Mouse (Mus musculus) forebrain, embryonic 13.5 days (tissue): Measurements from ENCODE around the gene Lcn4. TPM values are rescaled to one million over a fixed set of nuclear protein-coding genes. Genes with fewer than 3 reads are reported as not detected.
A peak's percentile ranks its signal among the peaks of the same experiment; 100 is the strongest.
"Not testable (repeated sequence)": the region's sequence is repeated elsewhere in the genome, so short reads cannot be mapped to it uniquely, and the experiment has no call there.

ENCODE experiments used
- ATAC-seq: fragments of 200-750 bp; cut with Nextera tagmentation; 2 replicates; pipeline ENCODE4 v1.8.0; 2017
- H3K27ac ChIP-seq: fragments of 300-500 bp; sonication (generic); 2 replicates; pipeline ENCODE4 v1.5.1; 2015; ENCODE audit warnings: inconsistent platforms, mild to moderate bottlenecking, moderate library complexity
- H3K27me3 ChIP-seq: fragments of 300-500 bp; sonication (generic); 2 replicates; pipeline ENCODE4 v1.6.1; 2015; ENCODE audit warnings: mild to moderate bottlenecking, inconsistent platforms
- H3K36me3 ChIP-seq: fragments of 300-500 bp; sonication (generic); 2 replicates; pipeline ENCODE4 v1.6.1; 2015; ENCODE audit warnings: mild to moderate bottlenecking, inconsistent platforms; ENCODE audit not compliant: poor library complexity, severe bottlenecking
- H3K4me1 ChIP-seq: fragments of 300-500 bp; sonication (generic); 2 replicates; pipeline ENCODE4 v1.6.1; 2015; ENCODE audit warnings: inconsistent platforms
- H3K4me2 ChIP-seq: fragments of 300-500 bp; sonication (generic); 2 replicates; pipeline ENCODE4 v1.6.1; 2015; ENCODE audit warnings: inconsistent platforms, mild to moderate bottlenecking, moderate library complexity
- H3K4me3 ChIP-seq: fragments of 300-500 bp; sonication (generic); 2 replicates; pipeline ENCODE4 v1.5.1; 2015; ENCODE audit warnings: mild to moderate bottlenecking, inconsistent platforms
- H3K9ac ChIP-seq: fragments of 300-500 bp; sonication (generic); 2 replicates; pipeline ENCODE4 v1.6.1; 2015; ENCODE audit warnings: mild to moderate bottlenecking, inconsistent platforms
- H3K9me3 ChIP-seq: fragments of 300-500 bp; sonication (generic); replicated peaks from 2 replicates; pipeline ENCODE4 v1.6.1; 2016; ENCODE audit warnings: inconsistent platforms
- WGBS: fragments of 180-500 bp; shearing (Covaris S2); methylation state at CpG from one replicate; pipeline ENCODE4 v1.1.7; 2015; 5-methylcytosine and 5-hydroxymethylcytosine counted together
- polyA plus RNA-seq: library from polyadenylated mRNA; unstranded; fragments of >200 nt; fragmentation: Nextera tagmentation; extraction: Ambion mirVana; gene quantifications from 2 replicates; pipeline ENCODE4 v1.2.1, GENCODE M21; 2015

The Lcn4 gene
- not detected in 2 replicates for polyA plus RNA-seq

- Histone ChIP-seq H3K9me3 (no peaks in the 10 kb centered on the region), H3K4me3 (no peak within 1 kb of the TSS), H3K36me3 (no peaks in the 10 kb centered on the region), H3K27ac (no peak within 1 kb of the TSS), H3K27me3 (no peaks in the 10 kb centered on the region), H3K4me2 (no peak within 1 kb of the TSS), H3K4me1 (no peaks in the 10 kb centered on the region), H3K9ac (no peak within 1 kb of the TSS)
- WGBS = 95% methylated on average over 3 of the region's 3 CpGs
- no peak for ATAC-seq
Observed at GRCm38 (mm10) chr2:26671182-26671581, at the start of gene Lcn4. Gene Lcn4 (minus strand): TSS chr2:26671282.

- Histone ChIP-seq H3K27me3 (no peaks in the 10 kb centered on the region), H3K36me3 (no peaks in the 10 kb centered on the region), H3K4me2 (no peak overlapping the region), H3K27ac (no peak overlapping the region), H3K9ac (no peak overlapping the region), H3K4me1 (no peaks in the 10 kb centered on the region), H3K9me3 (no peaks in the 10 kb centered on the region), H3K4me3 (no peak overlapping the region)
- WGBS = 94% methylated on average over 1 of the region's 1 CpGs
- no peak for ATAC-seq
Observed at GRCm38 (mm10) chr2:26686171-26686675, 15.1 kb upstream of the Lcn4 start.

GRCm38 (mm10) chr2:26668746-26669145 is 2.3 kb downstream of the Lcn4 start:
- Histone ChIP-seq H3K4me2 (no peak overlapping the region), H3K27ac (no peak overlapping the region), H3K4me1 (no peaks in the 10 kb centered on the region), H3K4me3 (no peak overlapping the region), H3K9me3 (no peaks in the 10 kb centered on the region), H3K36me3 (no peaks in the 10 kb centered on the region), H3K9ac (no peak overlapping the region), H3K27me3 (no peaks in the 10 kb centered on the region)
- ATAC-seq = no peak

GRCm38 (mm10) chr2:26663551-26663950 is 7.5 kb downstream of the Lcn4 start:
- not testable (repeated sequence) for ATAC-seq, H3K36me3 ChIP-seq, H3K9ac ChIP-seq, H3K9me3 ChIP-seq, H3K4me2 ChIP-seq, H3K27me3 ChIP-seq, H3K27ac ChIP-seq, H3K4me1 ChIP-seq, H3K4me3 ChIP-seq
- 78% methylated on average over 1 of the region's 1 CpGs for WGBS

- H3K9me3 ChIP-seq = no peaks in the 10 kb centered on the region
- H3K27me3 ChIP-seq = 0 out of 2 replicates have a peak, but pooled peaks cover 6% of the 10 kb centered on the region
- no peak overlapping the region for H3K4me2 ChIP-seq
- H3K9ac ChIP-seq = no peak overlapping the region
- ATAC-seq = no peak
- H3K27ac ChIP-seq = no peak overlapping the region
- no peaks in the 10 kb centered on the region for H3K4me1 ChIP-seq
- no peaks in the 10 kb centered on the region for H3K36me3 ChIP-seq
- no peak overlapping the region for H3K4me3 ChIP-seq
- WGBS = 84% methylated on average over 10 of the region's 10 CpGs
Observed at GRCm38 (mm10) chr2:26663112-26663511, 8.0 kb downstream of the Lcn4 start.

- no peak overlapping the region for H3K4me3 ChIP-seq
- H3K9ac ChIP-seq = no peak overlapping the region
- no peak overlapping the region for H3K27ac ChIP-seq
- no peaks in the 10 kb centered on the region for H3K36me3 ChIP-seq
- WGBS = 84% methylated on average over 13 of the region's 13 CpGs
- no peaks in the 10 kb centered on the region for H3K4me1 ChIP-seq
- H3K4me2 ChIP-seq = no peak overlapping the region
- 0 out of 2 replicates have a peak, but pooled peaks cover 6% of the 10 kb centered on the region for H3K27me3 ChIP-seq
- ATAC-seq = no peak
- no peaks in the 10 kb centered on the region for H3K9me3 ChIP-seq
Observed at GRCm38 (mm10) chr2:26662509-26662882, 8.6 kb downstream of the Lcn4 start.

- Histone ChIP-seq H3K9me3 (no peaks in the 10 kb centered on the region), H3K4me3 (peak overlapping the region; percentile 28), H3K27me3 (0 out of 2 replicates have a peak, but pooled peaks cover 6% of the 10 kb centered on the region), H3K36me3 (no peaks in the 10 kb centered on the region), H3K4me1 (no peaks in the 10 kb centered on the region), H3K4me2 (peak overlapping the region; percentile 60), H3K27ac (no peak overlapping the region), H3K9ac (no peak overlapping the region)
- WGBS = 48% methylated on average over 29 of the region's 29 CpGs
- ATAC-seq = no peak
Observed at GRCm38 (mm10) chr2:26661768-26662508, 9.1 kb downstream of the Lcn4 start.

- Histone ChIP-seq H3K4me3 (peak overlapping the region; percentile 28), H3K9me3 (no peaks in the 10 kb centered on the region), H3K27me3 (0 out of 2 replicates have a peak, but pooled peaks cover 6% of the 10 kb centered on the region), H3K4me1 (no peaks in the 10 kb centered on the region), H3K9ac (peak overlapping the region; percentile 30; the same call in 1 of the 2 replicates), H3K27ac (no peak overlapping the region), H3K36me3 (no peaks in the 10 kb centered on the region), H3K4me2 (peak overlapping the region; percentile 60)
- peak; percentile 58 for ATAC-seq
- under 1% methylated on average over 13 of the region's 20 CpGs for WGBS
Observed at GRCm38 (mm10) chr2:26661143-26661752, 9.8 kb downstream of the Lcn4 start.

- H3K27me3 ChIP-seq = 0 out of 2 replicates have a peak, but pooled peaks cover 6% of the 10 kb centered on the region
- H3K4me2 ChIP-seq = no peak overlapping the region
- no peaks in the 10 kb centered on the region for H3K9me3 ChIP-seq
- no peak overlapping the region for H3K9ac ChIP-seq
- WGBS = 86% methylated on average over 2 of the region's 2 CpGs
- ATAC-seq = no peak
- H3K4me3 ChIP-seq = no peak overlapping the region
- H3K36me3 ChIP-seq = no peaks in the 10 kb centered on the region
- H3K27ac ChIP-seq = no peak overlapping the region
- H3K4me1 ChIP-seq = no peaks in the 10 kb centered on the region
Observed at GRCm38 (mm10) chr2:26657426-26657825, 13.7 kb downstream of the Lcn4 start.

- no peak for ATAC-seq
- Histone ChIP-seq H3K9ac (no peak overlapping the region), H3K9me3 (no peaks in the 10 kb centered on the region), H3K27me3 (no peaks in the 10 kb centered on the region), H3K4me1 (no peaks in the 10 kb centered on the region), H3K36me3 (no peaks in the 10 kb centered on the region), H3K4me3 (no peak overlapping the region), H3K27ac (no peak overlapping the region), H3K4me2 (no peak overlapping the region)
- WGBS = 60% methylated on average over 1 of the region's 1 CpGs
Observed at GRCm38 (mm10) chr2:26654687-26655086, 16.4 kb downstream of the Lcn4 start.

GRCm38 (mm10) chr2:26646643-26647293 is 24.3 kb downstream of the Lcn4 start:
- ATAC-seq = peak; percentile 97
- H3K4me2 ChIP-seq = no peak overlapping the region
- no peaks in the 10 kb centered on the region for H3K4me1 ChIP-seq
- WGBS = 27% methylated on average over 3 of the region's 3 CpGs
- H3K9ac ChIP-seq = no peak overlapping the region
- no peaks in the 10 kb centered on the region for H3K36me3 ChIP-seq
- H3K27ac ChIP-seq = no peak overlapping the region
- no peaks in the 10 kb centered on the region for H3K27me3 ChIP-seq
- H3K9me3 ChIP-seq = no peaks in the 10 kb centered on the region
- no peak overlapping the region for H3K4me3 ChIP-seq

GRCm38 (mm10) chr2:26643942-26644341 is 27.1 kb downstream of the Lcn4 start:
- WGBS = 67% methylated on average over 2 of the region's 2 CpGs

More at GRCm38 (mm10) chr2:26643942-26644341, 27.1 kb downstream of the Lcn4 start:
- Histone ChIP-seq H3K4me1 (peaks cover 4% of the 10 kb centered on the region), H3K27me3 (no peaks in the 10 kb centered on the region), H3K4me2 (no peak overlapping the region), H3K9me3 (no peaks in the 10 kb centered on the region), H3K9ac (no peak overlapping the region), H3K4me3 (no peak overlapping the region), H3K36me3 (no peaks in the 10 kb centered on the region), H3K27ac (no peak overlapping the region)
- no peak for ATAC-seq
